Mouse (Mus musculus) MEL (cell line): ENCODE measurements at regions not wholly inside any gene's neighbourhood (a gene's known extent, or its start where the extent isn't known, plus 50 kb on each side); places are given as distances from the start of the nearest gene placed in this dataset.

Experiments
- DNase-seq: peaks from one replicate; pipeline ENCODE4 v3.0.0; 2011; ENCODE audit warnings: low read depth, low spot score
- H3K27ac ChIP-seq: 2 replicates; pipeline ENCODE4 v1.5.1; 2012; ENCODE audit warnings: low read depth, mild to moderate bottlenecking, control low read depth, low read length, moderate library complexity; ENCODE audit not compliant: control insufficient read depth
- H3K27me3 ChIP-seq, 2 experiments: fragments of 150-350 bp in 1 of 2; sonication (generic) in 1 of 2; 2 replicates each; pipeline ENCODE4 v1.6.1; 2012; ENCODE audit warnings: low read length in 2 of 2, mild to moderate bottlenecking in 2 of 2, improper control_type of control experiment in 1 of 2, moderate library complexity in 1 of 2; ENCODE audit not compliant: insufficient read depth in 2 of 2, control insufficient read depth in 1 of 2
- H3K36me3 ChIP-seq, 2 experiments: 2 replicates each; pipeline ENCODE4 v1.6.1; 2012 to 2014; ENCODE audit warnings: low read length in 2 of 2, improper control_type of control experiment in 1 of 2, inconsistent platforms in 1 of 2, mild to moderate bottlenecking in 1 of 2; ENCODE audit not compliant: insufficient read depth in 2 of 2, control insufficient read depth in 1 of 2
- H3K4me1 ChIP-seq, 2 experiments: fragments of 150-350 bp in 1 of 2; sonication (generic) in 1 of 2; 2 replicates each; pipeline ENCODE4 v1.6.1; 2012; ENCODE audit warnings: low read length in 2 of 2, improper control_type of control experiment in 1 of 2, mild to moderate bottlenecking in 1 of 2; ENCODE audit not compliant: insufficient read depth in 2 of 2, control insufficient read depth in 1 of 2
- H3K4me3 ChIP-seq, 2 experiments: fragments of 150-350 bp in 1 of 2; sonication (generic) in 1 of 2; 2 replicates each; pipeline ENCODE4 v1.5.1; 2012; ENCODE audit warnings: low read depth in 2 of 2, low read length in 2 of 2, mild to moderate bottlenecking in 2 of 2, moderate library complexity in 2 of 2, control low read depth in 1 of 2, improper control_type of control experiment in 1 of 2; ENCODE audit not compliant: control insufficient read depth in 1 of 2, insufficient read depth in 1 of 2
- H3K79me2 ChIP-seq: 2 replicates; pipeline ENCODE4 v1.6.1; 2012; ENCODE audit warnings: mild to moderate bottlenecking, low read length, moderate library complexity; ENCODE audit not compliant: control insufficient read depth, poor library complexity, insufficient read depth
- H3K9ac ChIP-seq: 2 replicates; pipeline ENCODE4 v1.6.1; 2012; ENCODE audit warnings: low read depth, mild to moderate bottlenecking, control low read depth, low read length, moderate library complexity; ENCODE audit not compliant: control insufficient read depth, poor library complexity, severe bottlenecking
- H3K9me3 ChIP-seq: fragments of 150-350 bp; sonication (generic); replicated peaks from 2 replicates; pipeline ENCODE4 v1.6.1; 2012; ENCODE audit warnings: mild to moderate bottlenecking, low read length, improper control_type of control experiment, moderate library complexity; ENCODE audit not compliant: insufficient read depth
- CHD2 ChIP-seq: IDR thresholded peaks from 2 replicates; pipeline ENCODE4 v1.6.1; 2011; ENCODE audit warnings: low read length, improper control_type of control experiment
- CTCF ChIP-seq, 3 experiments: IDR thresholded peaks in 2 of 3; conservative IDR thresholded peaks in 1 of 3; 2 replicates each; pipeline ENCODE4 v1.5.1; 2011 to 2012; ENCODE audit warnings: low read length in 3 of 3, low read depth in 2 of 3, mild to moderate bottlenecking in 2 of 3, improper control_type of control experiment in 1 of 3, inconsistent platforms in 1 of 3, mixed read lengths in 1 of 3, moderate library complexity in 1 of 3; ENCODE audit not compliant: control insufficient read depth in 1 of 3, insufficient read depth in 1 of 3, poor library complexity in 1 of 3, severe bottlenecking in 1 of 3
- ETS1 ChIP-seq: IDR thresholded peaks from 2 replicates; pipeline ENCODE4 v1.6.1; 2012; ENCODE audit warnings: low read depth, mild to moderate bottlenecking, inconsistent platforms, low read length, improper control_type of control experiment, moderate library complexity
- GABPA ChIP-seq: IDR thresholded peaks from 2 replicates; pipeline ENCODE4 v1.6.1; 2012; ENCODE audit warnings: low read depth, mild to moderate bottlenecking, inconsistent platforms, low read length, improper control_type of control experiment, moderate library complexity
- GATA1 ChIP-seq: IDR thresholded peaks from 2 replicates; pipeline ENCODE4 v1.6.1; 2011; ENCODE audit warnings: low read depth, low read length, improper control_type of control experiment
- JUND ChIP-seq: IDR thresholded peaks from 2 replicates; pipeline ENCODE4 v1.6.1; 2011; ENCODE audit warnings: low read depth, mild to moderate bottlenecking, improper control_type of control experiment, low read length
- KAT2A ChIP-seq: conservative IDR thresholded peaks from 2 replicates; pipeline ENCODE4 v1.6.1; 2012; ENCODE audit warnings: low read depth, low read length, improper control_type of control experiment, inconsistent platforms
- MAFK ChIP-seq: IDR thresholded peaks from 2 replicates; pipeline ENCODE4 v1.6.1; 2011; ENCODE audit warnings: low read depth, mild to moderate bottlenecking, low read length, improper control_type of control experiment, borderline replicate concordance
- MAX ChIP-seq: IDR thresholded peaks from 2 replicates; pipeline ENCODE4 v1.6.1; 2011; ENCODE audit warnings: low read length, improper control_type of control experiment
- MAZ ChIP-seq: IDR thresholded peaks from 2 replicates; pipeline ENCODE4 v1.6.1; 2012; ENCODE audit warnings: low read depth, mild to moderate bottlenecking, inconsistent platforms, low read length, improper control_type of control experiment
- MEF2A ChIP-seq: IDR thresholded peaks from 2 replicates; pipeline ENCODE4 v1.6.1; 2014; ENCODE audit warnings: low read depth, mild to moderate bottlenecking, inconsistent platforms, low read length, improper control_type of control experiment; ENCODE audit not compliant: poor library complexity, insufficient replicate concordance, severe bottlenecking; ENCODE audit errors: extremely low read depth
- MXI1 ChIP-seq: IDR thresholded peaks from 2 replicates; pipeline ENCODE4 v1.6.1; 2011; ENCODE audit warnings: mild to moderate bottlenecking, low read depth, low read length, improper control_type of control experiment
- MYB ChIP-seq: IDR thresholded peaks from 2 replicates; pipeline ENCODE4 v1.6.1; 2011; ENCODE audit warnings: mild to moderate bottlenecking, low read depth, low read length, improper control_type of control experiment
- NRF1 ChIP-seq: IDR thresholded peaks from 2 replicates; pipeline ENCODE4 v1.6.1; 2014; ENCODE audit warnings: low read depth, mild to moderate bottlenecking, inconsistent platforms, low read length, improper control_type of control experiment, moderate library complexity; ENCODE audit not compliant: poor library complexity, insufficient read depth, severe bottlenecking
- POLR2A ChIP-seq, 2 experiments: IDR thresholded peaks; 2 replicates each; pipeline ENCODE4 v1.6.1; 2011 to 2012; ENCODE audit warnings: low read length in 2 of 2, mild to moderate bottlenecking in 2 of 2, control low read depth in 1 of 2, improper control_type of control experiment in 1 of 2, low read depth in 1 of 2, moderate library complexity in 1 of 2; ENCODE audit not compliant: control insufficient read depth in 1 of 2, insufficient read depth in 1 of 2, poor library complexity in 1 of 2
- POLR2AphosphoS2 ChIP-seq: IDR thresholded peaks from 2 replicates; pipeline ENCODE4 v1.6.1; 2011; ENCODE audit warnings: low read length, improper control_type of control experiment
- POLR2AphosphoS5 ChIP-seq: IDR thresholded peaks from 2 replicates; pipeline ENCODE4 v1.6.1; 2012; ENCODE audit warnings: low read depth, borderline replicate concordance, mild to moderate bottlenecking, inconsistent platforms, low read length, moderate library complexity, mixed read lengths
- RAD21 ChIP-seq: IDR thresholded peaks from 2 replicates; pipeline ENCODE4 v1.6.1; 2011; ENCODE audit warnings: mild to moderate bottlenecking, low read depth, low read length, improper control_type of control experiment
- RCOR1 ChIP-seq: IDR thresholded peaks from 2 replicates; pipeline ENCODE4 v1.6.1; 2012; ENCODE audit warnings: low read depth, mild to moderate bottlenecking, inconsistent platforms, low read length, improper control_type of control experiment
- TCF12 ChIP-seq: IDR thresholded peaks from 2 replicates; pipeline ENCODE4 v1.6.1; 2014; ENCODE audit warnings: low read depth, mild to moderate bottlenecking, inconsistent platforms, low read length, improper control_type of control experiment, moderate library complexity
- UBTF ChIP-seq: IDR thresholded peaks from 2 replicates; pipeline ENCODE4 v1.6.1; 2012; ENCODE audit warnings: low read depth, mild to moderate bottlenecking, inconsistent platforms, low read length, improper control_type of control experiment, moderate library complexity, borderline replicate concordance; ENCODE audit not compliant: insufficient read depth
- USF1 ChIP-seq: IDR thresholded peaks from 2 replicates; pipeline ENCODE4 v1.6.1; 2014; ENCODE audit warnings: low read depth, mild to moderate bottlenecking, inconsistent platforms, low read length, improper control_type of control experiment, moderate library complexity
- USF2 ChIP-seq, 2 experiments: IDR thresholded peaks; 2 replicates each; pipeline ENCODE4 v1.6.1; 2011 to 2012; ENCODE audit warnings: improper control_type of control experiment in 2 of 2, low read length in 2 of 2, borderline replicate concordance in 1 of 2, inconsistent platforms in 1 of 2, low read depth in 1 of 2, mild to moderate bottlenecking in 1 of 2; ENCODE audit not compliant: insufficient read depth in 1 of 2
- ZKSCAN1 ChIP-seq: IDR thresholded peaks from 2 replicates; pipeline ENCODE4 v1.6.1; 2012; ENCODE audit warnings: low read depth, mild to moderate bottlenecking, inconsistent platforms, low read length, improper control_type of control experiment, moderate library complexity
- ZMIZ1 ChIP-seq: IDR thresholded peaks from 2 replicates; pipeline ENCODE4 v1.6.1; 2012; ENCODE audit warnings: low read depth, mild to moderate bottlenecking, inconsistent platforms, low read length, improper control_type of control experiment, moderate library complexity
- ZNF384 ChIP-seq: IDR thresholded peaks from 2 replicates; pipeline ENCODE4 v1.6.1; 2012; ENCODE audit warnings: low read depth, mild to moderate bottlenecking, inconsistent platforms, low read length, improper control_type of control experiment

GRCm38 (mm10) chr4:39071532-39071931 lies 378.6 kb upstream of the 1700009N14Rik start:
- H3K27me3 ChIP-seq = no peaks in the 10 kb centered on the region
- no peak for TF ChIP-seq ZMIZ1
- TF ChIP-seq MAFK = peak; percentile 95
- no peak for TF ChIP-seq UBTF
- no peak for TF ChIP-seq GABPA
- no peak for TF ChIP-seq RCOR1
- TF ChIP-seq MAX = no peak
- no peak for TF ChIP-seq ZKSCAN1
- no peak overlapping the region for H3K9ac ChIP-seq
- no peaks in the 10 kb centered on the region for H3K36me3 ChIP-seq
- no peak overlapping the region for H3K4me3 ChIP-seq
- H3K4me1 ChIP-seq = no peaks in the 10 kb centered on the region
- H3K9me3 ChIP-seq = no peaks in the 10 kb centered on the region
- no peaks in the 10 kb centered on the region for H3K79me2 ChIP-seq
- DNase-seq = no peak
- no peak overlapping the region for H3K27ac ChIP-seq

DNA sequence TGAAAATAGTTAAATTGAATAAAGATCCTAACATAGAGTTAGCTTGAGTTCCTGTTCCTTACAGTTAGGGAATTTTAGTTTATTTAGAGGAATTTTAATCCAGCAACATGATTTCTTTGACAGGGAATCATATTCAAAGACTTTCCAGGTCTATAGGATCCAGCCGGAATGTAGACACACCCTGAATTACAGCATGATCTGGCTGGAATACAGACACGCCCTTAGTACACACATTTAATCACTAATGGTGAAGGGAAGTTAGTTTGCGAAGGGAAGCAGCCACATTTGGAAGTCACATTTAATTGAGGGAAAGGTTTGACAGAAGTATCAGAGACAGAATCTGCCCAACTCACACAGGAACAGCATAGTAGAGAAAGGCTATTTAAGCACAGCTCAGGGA lies 361.8 kb upstream of the 1700009N14Rik start:
- no peak overlapping the region for H3K27ac ChIP-seq
- DNase-seq = no peak

DNA sequence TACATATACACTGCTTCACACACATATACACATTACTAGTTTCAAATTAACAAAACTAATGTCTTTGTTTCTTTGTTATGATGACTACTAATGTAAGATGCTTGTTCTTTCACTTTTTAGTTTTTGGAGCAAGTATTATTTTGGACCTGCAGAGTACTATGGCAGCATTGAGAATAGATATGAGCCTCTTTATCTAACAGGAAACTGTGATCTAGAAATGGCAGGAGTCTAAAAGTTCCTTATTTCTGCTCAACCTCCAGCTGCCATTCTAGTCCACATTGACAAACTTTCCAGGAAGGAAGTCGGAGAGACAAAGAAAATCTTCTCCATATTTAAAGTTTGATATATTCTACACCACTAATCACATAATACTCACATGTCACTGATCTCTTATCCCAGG lies 340.9 kb upstream of the 1700009N14Rik start:
- no peaks in the 10 kb centered on the region for H3K27me3 ChIP-seq
- no peak overlapping the region for H3K27ac ChIP-seq
- peaks cover 0 to 15% of the 10 kb centered on the region in 2 experiments; a peak in 2 of 4 replicates for H3K36me3 ChIP-seq
- H3K9ac ChIP-seq = no peak overlapping the region
- H3K79me2 ChIP-seq = no peaks in the 10 kb centered on the region
- peak; percentile 40 for DNase-seq
- H3K9me3 ChIP-seq = no peaks in the 10 kb centered on the region
- H3K4me1 ChIP-seq = peaks cover 11% of the 10 kb centered on the region in 2 experiments
- no peak overlapping the region for H3K4me3 ChIP-seq
- peak; percentile 82 for TF ChIP-seq GATA1
- no peak for TF ChIP-seq USF2 (IDR thresholded peaks at IDR 0.05; ENCODE audit: borderline replicate concordance in 1 of 2, insufficient read depth in 1 of 2, low read depth in 1 of 2, low read length in 2 of 2)
- TF ChIP-seq ZKSCAN1 = no peak
- 0 out of 2 replicates have a peak, but pooled peaks have one; percentile 34 for TF ChIP-seq RCOR1
- TF ChIP-seq POLR2AphosphoS5 = no peak
- 0 out of 2 replicates have a peak, but pooled peaks have one; percentile 29 for TF ChIP-seq TCF12
- TF ChIP-seq MEF2A = no peak
- peak; percentile 38; the same call in 1 of the 2 replicates for TF ChIP-seq ETS1
- no peak for TF ChIP-seq KAT2A
- TF ChIP-seq RAD21 = no peak
- TF ChIP-seq MYB = no peak
- TF ChIP-seq CTCF (IDR thresholded peaks at IDR 0.05 in 2 of 3, conservative IDR thresholded peaks at IDR 0.05 in 1 of 3; ENCODE audit: control insufficient read depth in 1 of 3, insufficient read depth in 1 of 3, low read depth in 2 of 3, low read length in 3 of 3, poor library complexity in 1 of 3, severe bottlenecking in 1 of 3) = no peak
- no peak for TF ChIP-seq JUND
- TF ChIP-seq ZNF384 = no peak
- no peak for TF ChIP-seq USF1
- no peak for TF ChIP-seq UBTF
- no peak for TF ChIP-seq CHD2
- TF ChIP-seq POLR2AphosphoS2 = no peak
- no peak for TF ChIP-seq POLR2A (IDR thresholded peaks at IDR 0.05; ENCODE audit: control insufficient read depth in 1 of 2, insufficient read depth in 1 of 2, low read depth in 1 of 2, low read length in 2 of 2, poor library complexity in 1 of 2)
- TF ChIP-seq MXI1 = no peak
- TF ChIP-seq MAZ = no peak

More for the DNA sequence above, 361.8 kb upstream of the 1700009N14Rik start:
- H3K4me1 ChIP-seq = no peaks in the 10 kb centered on the region
- H3K4me3 ChIP-seq = no peak overlapping the region
- H3K27me3 ChIP-seq = no peaks in the 10 kb centered on the region
- TF ChIP-seq POLR2A (IDR thresholded peaks at IDR 0.05; ENCODE audit: control insufficient read depth in 1 of 2, insufficient read depth in 1 of 2, low read depth in 1 of 2, low read length in 2 of 2, poor library complexity in 1 of 2) (no peak), NRF1 (no peak)
- TF ChIP-seq, all 39 proteins: peak for 0
- H3K9ac ChIP-seq = no peak overlapping the region
- H3K36me3 ChIP-seq = no peaks in the 10 kb centered on the region
- H3K79me2 ChIP-seq = no peaks in the 10 kb centered on the region
- no peaks in the 10 kb centered on the region for H3K9me3 ChIP-seq
